Mouse (Mus musculus) gastrocnemius, adult 2 months (tissue): ENCODE data around the gene Nfe2l2. TPM values are rescaled to one million over a fixed set of nuclear protein-coding genes. Genes with fewer than 3 reads are reported as not detected.
"Not testable (repeated sequence)": the region's sequence is repeated elsewhere in the genome, so short reads cannot be mapped to it uniquely, and the experiment has no call there.

ENCODE experiments used
- DNase-seq: peaks from one replicate; pipeline ENCODE4 v3.0.0; 2022
- H3K27ac ChIP-seq: fragments of 200-600 bp; 2 replicates; pipeline ENCODE4 v1.8.1; 2022; ENCODE audit warnings: mild to moderate bottlenecking
- H3K4me3 ChIP-seq: fragments of 200-600 bp; 2 replicates; pipeline ENCODE4 v1.8.1; 2022; ENCODE audit warnings: mild to moderate bottlenecking, moderate library complexity
- CTCF ChIP-seq: fragments of 200-600 bp; IDR thresholded peaks from 2 replicates; pipeline ENCODE4 v1.8.1; 2022; ENCODE audit warnings: antibody characterized with exemption, mild to moderate bottlenecking, moderate library complexity
- intact Hi-C: fragments of 180-260 bp; cut with DNase I; formaldehyde crosslinking; loops from one replicate; pipeline ENCODE4 v1.15.1; 2025
- total RNA-seq, 2 experiments: library from RNA; stranded (reverse); gene quantifications; 2 replicates each; pipeline ENCODE4 v1.2.3; 2021

Nfe2l2 gene
- total RNA-seq, 2 experiments from 2014 or later = 32.9 to 41.0 TPM

- no peak for TF ChIP-seq CTCF
- H3K4me3 ChIP-seq = no peak overlapping the region
- intact Hi-C loops = no loop called here
Observed at GRCm38 (mm10) chr2:75650437-75650836, 54.0 kb downstream of the Nfe2l2 start.

GRCm38 (mm10) chr2:75645251-75645650 lies 59.2 kb downstream of the Nfe2l2 start:
- H3K27ac ChIP-seq = no peak overlapping the region
- no peak overlapping the region for H3K4me3 ChIP-seq
- DNase-seq = no peak
- intact Hi-C loops = no loop called here
- no peak for TF ChIP-seq CTCF

More at GRCm38 (mm10) chr2:75650437-75650836, 54.0 kb downstream of the Nfe2l2 start:
- no peak overlapping the region for H3K27ac ChIP-seq
- no peak for DNase-seq

DNA sequence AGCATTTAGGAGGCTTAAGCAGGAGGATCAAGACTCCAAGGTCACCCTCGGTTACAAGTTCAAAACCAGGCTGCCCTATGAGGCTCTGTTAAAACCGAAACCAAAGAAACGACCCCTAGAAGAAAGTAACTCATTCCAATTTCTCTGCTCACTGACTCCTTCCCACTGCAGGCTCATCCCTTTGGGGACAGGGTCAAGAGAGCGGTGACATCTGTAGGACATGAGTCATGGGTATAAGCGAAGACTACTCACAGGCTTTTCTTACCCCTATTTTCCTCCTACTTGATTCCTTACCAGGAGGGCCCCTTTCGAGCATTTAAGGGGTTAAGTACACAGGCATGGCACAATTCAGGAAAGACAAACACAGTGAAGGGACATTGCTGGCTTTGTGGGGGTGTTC lies 60.5 kb downstream of the Nfe2l2 start:
- DNase-seq = no peak
- Histone ChIP-seq H3K27ac (no peak overlapping the region), H3K4me3 (no peak overlapping the region)
- no peak for TF ChIP-seq CTCF
- intact Hi-C loops = no loop called here

DNA sequence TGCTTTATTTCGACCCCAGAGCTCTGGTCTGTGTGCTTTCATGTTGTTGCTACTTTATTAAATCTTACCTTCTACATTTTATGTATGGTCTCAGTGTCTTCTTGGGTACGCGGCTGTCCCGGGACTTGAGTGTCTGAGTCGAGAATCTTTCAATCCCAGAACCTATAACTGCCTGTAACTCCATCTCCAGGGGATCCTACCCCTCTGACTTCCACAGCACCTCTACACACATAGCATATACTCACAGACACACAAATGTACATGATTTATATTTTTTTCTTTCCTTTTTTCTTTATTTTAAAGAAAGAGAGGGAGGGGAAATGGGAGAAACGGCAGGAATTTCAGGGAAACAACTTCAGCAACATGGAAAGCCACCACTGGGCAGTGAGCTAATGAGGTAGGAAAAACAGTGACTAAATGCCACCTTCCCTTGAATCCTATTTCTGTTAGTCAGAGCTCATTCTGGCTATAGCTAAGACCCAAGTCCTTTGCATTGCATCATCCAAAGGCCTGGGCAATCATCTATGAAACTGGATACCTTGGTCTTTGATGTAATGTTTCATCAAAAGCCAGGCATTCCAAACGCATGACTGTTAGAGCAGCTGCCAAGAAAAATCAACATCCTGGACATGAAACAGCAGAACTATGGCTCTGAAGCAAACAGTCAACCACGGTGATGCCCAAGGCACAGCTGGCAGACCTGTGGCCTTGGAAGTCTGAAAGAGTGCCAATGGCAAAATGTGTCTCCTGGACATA lies 61.5 kb downstream of the Nfe2l2 start:
- H3K4me3 ChIP-seq = no peak overlapping the region
- DNase-seq = peak; percentile 47
- H3K27ac ChIP-seq = peak overlapping the region; percentile 68
- TF ChIP-seq CTCF = no peak
- intact Hi-C loops = no loop called here

- H3K27ac ChIP-seq, DNase-seq, H3K4me3 ChIP-seq, intact Hi-C loops: not testable (repeated sequence)
Observed at GRCm38 (mm10) chr2:75642312-75642711, 62.1 kb downstream of the Nfe2l2 start.

DNA sequence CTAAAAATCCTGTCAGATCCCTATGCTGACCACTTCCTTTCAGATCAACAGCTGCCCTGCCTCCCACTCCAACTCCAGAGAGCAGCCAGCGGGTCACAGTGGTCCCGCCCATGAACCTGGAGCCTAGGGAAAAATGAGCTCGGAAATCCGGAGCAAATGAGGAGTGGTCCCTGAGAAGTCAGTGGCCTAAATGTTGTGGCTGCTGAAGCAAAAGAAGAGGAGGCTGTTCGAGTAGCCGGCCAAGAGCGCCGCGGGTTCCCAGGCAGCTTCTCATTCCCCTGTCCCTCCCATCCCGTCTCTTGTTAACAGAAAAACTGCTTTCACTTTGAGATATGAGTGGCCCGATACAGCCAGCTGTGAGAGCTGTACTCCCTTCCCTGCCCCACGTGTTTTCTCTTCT lies 64.9 kb downstream of the Nfe2l2 start:
- DNase-seq, intact Hi-C loops: not testable (repeated sequence)
- peak overlapping the region; percentile 65 for H3K4me3 ChIP-seq
- H3K27ac ChIP-seq = peak overlapping the region; percentile 79

- H3K4me3 ChIP-seq, intact Hi-C loops, DNase-seq: not testable (repeated sequence)
- peak overlapping the region; percentile 35; the same call in 1 of the 2 replicates for H3K27ac ChIP-seq
Observed at GRCm38 (mm10) chr2:75637822-75638221, 66.6 kb downstream of the Nfe2l2 start.

DNA sequence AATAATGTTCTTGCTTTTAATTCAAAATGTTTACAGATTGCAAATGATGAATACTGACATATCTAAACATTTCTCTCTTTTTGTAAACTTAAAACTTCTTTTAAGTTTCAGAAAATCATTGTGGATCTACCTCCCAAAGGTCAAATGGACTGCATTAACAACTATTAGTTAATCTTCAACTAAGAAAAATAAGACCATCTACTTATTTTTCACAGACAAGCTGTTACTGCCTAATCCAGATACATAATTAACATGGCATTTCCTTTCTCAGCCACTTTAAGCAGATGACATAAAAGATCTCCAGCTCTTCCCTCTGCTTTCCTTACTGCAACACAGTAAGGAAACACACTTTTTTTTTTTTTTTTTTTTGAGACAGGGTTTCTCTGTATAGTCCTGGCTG lies 67.1 kb downstream of the Nfe2l2 start:
- intact Hi-C loops = no loop called here
- TF ChIP-seq CTCF = no peak
- Histone ChIP-seq H3K27ac (no peak overlapping the region), H3K4me3 (no peak overlapping the region)
- DNase-seq = no peak

DNA sequence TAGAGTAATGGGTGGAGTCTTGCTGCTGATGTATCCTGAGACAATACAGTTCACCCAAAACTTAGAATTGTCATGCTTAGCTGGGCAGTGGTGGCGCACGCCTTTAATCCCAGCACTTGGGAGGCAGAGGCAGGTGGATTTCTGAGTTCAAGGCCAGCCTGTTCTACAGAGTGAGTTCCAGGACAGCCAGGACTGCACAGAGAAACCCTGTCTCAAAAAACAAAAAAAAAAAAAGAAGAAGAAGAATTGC lies 67.5 kb downstream of the Nfe2l2 start:
- H3K4me3 ChIP-seq, intact Hi-C loops, DNase-seq, H3K27ac ChIP-seq: not testable (repeated sequence)

DNA sequence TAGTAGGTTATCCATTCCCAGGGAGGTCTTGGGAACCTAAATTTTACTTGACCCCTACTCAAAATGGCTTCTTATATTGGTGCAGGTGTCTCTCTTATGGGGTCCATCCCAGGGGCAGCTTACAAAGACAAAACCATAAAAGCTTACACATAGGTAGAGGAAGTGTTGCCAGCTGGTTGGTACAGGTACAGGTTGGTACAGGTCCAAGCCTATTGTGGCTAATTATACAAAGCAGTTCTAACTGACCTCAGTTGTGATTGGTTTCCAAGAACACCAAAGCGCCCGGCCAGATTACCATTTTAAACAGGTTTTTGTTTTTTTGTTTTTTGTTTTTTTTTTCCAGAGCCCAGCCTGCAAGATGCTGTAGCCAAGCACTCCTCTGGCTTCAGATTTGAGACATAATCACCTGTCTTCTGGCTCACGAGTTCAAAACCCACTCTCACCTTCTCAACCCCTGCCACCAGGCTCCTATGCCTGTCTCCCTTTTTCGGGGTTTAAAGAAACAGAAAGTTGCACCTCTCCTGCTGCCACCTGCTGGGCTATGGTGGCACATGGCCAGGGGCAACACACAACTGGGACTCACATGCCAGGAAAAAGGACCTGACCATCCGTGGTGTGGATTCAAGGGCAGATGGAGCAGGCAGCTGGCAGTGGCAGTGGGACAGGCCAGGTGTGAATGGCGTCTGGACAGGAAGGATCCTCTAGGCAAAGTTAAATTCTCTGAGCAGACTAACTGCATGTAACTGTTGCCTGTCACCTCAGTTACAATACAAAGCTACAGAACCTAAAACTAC lies 68.0 kb downstream of the Nfe2l2 start:
- peak; percentile 29 for DNase-seq
- Histone ChIP-seq H3K27ac (no peak overlapping the region), H3K4me3 (no peak overlapping the region)
- peak; percentile 40 for TF ChIP-seq CTCF
- intact Hi-C loops = no loop called here

DNA sequence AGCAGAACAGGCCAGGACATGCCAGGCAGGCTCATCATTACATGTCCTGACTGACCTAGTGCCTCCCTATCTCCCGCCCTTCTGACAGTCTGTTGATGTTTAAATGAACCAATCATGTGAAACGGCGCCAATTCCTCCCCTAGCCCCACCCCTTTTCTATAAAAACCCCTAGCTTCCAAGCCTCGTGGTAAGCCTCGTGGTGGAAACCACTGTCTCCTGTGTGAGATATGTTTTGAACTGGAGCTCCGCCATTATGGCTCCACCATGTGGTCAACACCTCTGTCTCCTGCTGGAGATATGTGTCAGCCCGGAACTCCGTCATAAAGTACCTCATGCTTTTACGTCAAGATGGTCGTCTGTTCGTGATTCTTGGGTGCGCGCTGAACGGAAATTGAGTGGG lies 70.0 kb downstream of the Nfe2l2 start:
- intact Hi-C loops, H3K27ac ChIP-seq, H3K4me3 ChIP-seq, DNase-seq: not testable (repeated sequence)

DNA sequence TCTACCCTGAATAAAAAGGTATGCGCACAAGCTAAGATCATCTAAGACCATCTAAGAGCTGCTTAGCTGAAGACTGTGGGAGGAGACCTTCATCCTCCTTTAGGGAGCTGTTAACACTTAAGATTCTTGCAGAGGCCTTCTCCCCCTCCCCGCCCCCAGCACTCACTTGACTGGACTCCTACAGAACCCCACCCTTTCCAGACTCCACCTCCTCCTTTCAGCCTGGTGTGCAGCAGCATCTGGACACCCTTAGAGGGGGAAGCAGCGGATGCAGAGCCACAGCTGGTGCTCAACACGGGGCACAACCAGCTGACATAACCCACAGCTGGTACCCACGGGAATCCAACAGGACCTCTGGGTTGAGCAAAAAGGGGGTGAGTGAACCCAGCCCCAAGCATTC lies 70.7 kb downstream of the Nfe2l2 start:
- Histone ChIP-seq H3K27ac (no peak overlapping the region), H3K4me3 (no peak overlapping the region)
- TF ChIP-seq CTCF = no peak
- no peak for DNase-seq
- intact Hi-C loops = no loop called here

DNA sequence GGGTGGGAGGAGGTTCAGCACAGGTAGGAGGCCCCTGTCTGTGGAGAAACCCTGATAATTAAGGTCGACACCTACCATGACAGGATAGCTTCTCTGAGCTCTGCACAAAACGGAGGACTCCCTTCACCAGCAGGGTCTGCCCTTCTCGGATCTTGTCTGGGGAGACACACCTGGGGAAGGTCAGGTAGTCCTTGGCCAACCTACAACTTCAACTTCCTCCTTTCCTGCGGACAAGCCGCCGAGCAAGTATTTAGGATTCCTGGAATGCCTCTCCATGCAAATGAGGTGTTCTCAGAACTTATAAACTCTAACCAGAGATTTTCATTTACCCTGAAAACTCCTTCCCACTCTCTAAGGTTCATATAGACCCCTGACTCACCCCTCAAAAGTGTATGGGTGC lies 71.1 kb downstream of the Nfe2l2 start:
- no peak for TF ChIP-seq CTCF
- Histone ChIP-seq H3K27ac (no peak overlapping the region), H3K4me3 (no peak overlapping the region)
- intact Hi-C loops = no loop called here
- DNase-seq = no peak

GRCm38 (mm10) chr2:75632721-75633181 lies 71.7 kb downstream of the Nfe2l2 start:
- DNase-seq = no peak

More at GRCm38 (mm10) chr2:75632721-75633181, 71.7 kb downstream of the Nfe2l2 start:
- no peak overlapping the region for H3K4me3 ChIP-seq
- intact Hi-C loops = no loop called here
- TF ChIP-seq CTCF = no peak
- no peak overlapping the region for H3K27ac ChIP-seq
